Mouse (Mus musculus) cortical plate, adult 2 months (tissue): ENCODE data around the gene Kctd21.

Experiments used
- CTCF ChIP-seq: fragments of 200-500 bp; IDR thresholded peaks from 2 replicates; pipeline ENCODE4 v1.5.1; 2011; ENCODE audit warnings: mild to moderate bottlenecking, control low read depth, low read length; ENCODE audit not compliant: insufficient read depth; ENCODE audit errors: extremely low read depth
- POLR2A ChIP-seq: fragments of 200-500 bp; IDR thresholded peaks from 2 replicates; pipeline ENCODE4 v1.6.1; 2011; ENCODE audit warnings: mild to moderate bottlenecking, low read length, control low read depth; ENCODE audit not compliant: insufficient read depth; ENCODE audit errors: extremely low read depth

- no peak for TF ChIP-seq CTCF
- no peak for TF ChIP-seq POLR2A
Observed at GRCm38 (mm10) chr7:97339623-97340022, 7.5 kb downstream of the Kctd21 start.
